Mouse (Mus musculus): ENCODE data around the gene Ung.

Ung gene

DNA sequence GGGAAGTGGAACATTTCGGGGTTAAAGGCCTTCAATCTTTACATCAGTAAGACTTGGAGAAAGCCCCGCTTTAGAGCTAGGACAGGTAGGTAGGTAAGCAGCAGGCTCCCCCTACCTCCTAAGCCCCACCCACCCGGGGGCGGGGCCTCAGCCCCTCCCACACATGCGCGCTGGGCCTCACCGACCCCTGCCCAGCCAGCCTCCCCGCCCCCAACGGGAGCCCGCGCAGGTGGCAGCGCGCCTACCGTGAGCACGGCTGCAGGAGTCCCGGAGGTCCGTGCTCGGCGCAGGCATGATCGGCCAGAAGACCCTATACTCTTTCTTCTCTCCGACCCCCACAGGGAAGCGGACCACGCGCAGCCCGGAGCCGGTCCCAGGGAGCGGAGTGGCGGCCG lies at the start of gene Ung:
Ung (plus strand) TSS at position 176 of the 395 bp plus-strand sequence.
- no peak for ATAC-seq (ENCODE audit: low TSS enrichment)

GRCm38 (mm10) chr5:114085501-114085900 lies 44.7 kb upstream of the Ung start:
- ATAC-seq (ENCODE audit: low TSS enrichment), result no peak

- ATAC-seq (ENCODE audit: low TSS enrichment), result peak; percentile 66
These were observed 42.2 kb upstream of the Ung start for GRCm38 (mm10) chr5:114087875-114088480.

DNA sequence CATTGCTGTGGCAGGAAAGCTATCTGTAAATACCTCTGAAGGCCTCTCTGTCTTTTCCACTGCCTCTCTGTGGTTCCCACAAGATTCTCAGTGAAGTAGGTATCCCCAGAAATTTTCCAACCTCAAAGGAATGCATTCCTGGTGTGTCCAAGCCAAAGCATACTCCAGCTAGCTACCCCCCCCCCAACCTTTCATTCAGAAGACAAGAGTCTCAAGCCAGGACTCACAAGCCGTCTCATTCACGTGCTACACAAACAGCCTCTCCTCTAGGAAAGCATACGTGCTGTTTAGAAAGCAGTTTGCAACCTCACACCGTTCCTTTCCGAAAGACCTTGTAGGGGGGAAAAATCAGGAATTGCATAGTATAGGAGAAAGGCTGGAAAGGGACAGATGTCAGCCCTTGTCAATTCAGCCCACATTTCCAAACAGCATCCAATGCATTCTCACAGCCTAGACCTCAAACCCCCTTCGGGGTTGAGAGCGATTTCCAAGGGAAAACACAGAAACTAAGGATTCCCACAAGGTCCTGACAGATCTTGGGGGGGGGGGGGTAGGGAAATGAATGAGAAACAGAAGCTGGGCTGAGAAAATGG lies 39.7 kb upstream of the Ung start:
- 0 out of 2 replicates have a peak, but pooled peaks have one; percentile 2 for ATAC-seq (ENCODE audit: low TSS enrichment)

DNA sequence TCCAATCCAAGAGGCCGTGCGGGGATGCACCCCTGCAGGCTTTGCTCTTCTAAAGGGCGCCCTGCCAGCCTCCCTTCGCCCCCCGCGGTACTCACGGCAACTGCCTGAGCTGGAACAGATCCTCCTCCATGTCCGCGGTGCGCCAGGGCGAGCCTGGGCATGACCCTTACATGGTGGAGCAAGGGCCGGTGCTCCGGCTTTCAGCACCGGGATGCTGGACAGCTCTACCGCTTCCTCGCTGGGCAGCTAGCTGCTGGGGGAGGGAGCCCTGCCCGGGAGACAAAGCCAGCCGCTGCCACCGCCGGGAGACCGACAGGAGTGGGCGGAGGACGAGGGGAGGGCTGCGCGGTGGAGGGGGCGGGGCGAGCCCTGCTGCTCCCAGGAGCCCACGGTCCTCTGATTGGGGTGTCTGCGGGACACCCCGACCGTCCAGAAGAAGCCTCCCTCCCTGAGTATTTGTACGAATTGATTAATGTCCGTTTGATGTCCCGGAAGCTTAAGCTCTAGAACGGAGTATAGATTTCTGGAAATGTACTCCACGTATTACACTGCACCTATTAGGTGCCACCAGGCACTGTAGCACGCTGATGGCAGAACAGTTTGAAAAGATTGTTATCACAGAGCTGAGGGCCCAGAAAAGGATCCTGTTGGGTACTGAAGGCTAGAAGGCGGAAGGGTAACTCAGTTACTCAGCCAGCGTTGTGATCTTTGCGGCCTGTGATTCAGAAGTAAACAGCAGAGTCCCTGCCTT lies 39.0 kb upstream of the Ung start, which contains the start of gene Svop:
Svop (minus strand) TSS at position 514 of the 751 bp plus-strand sequence.
- ATAC-seq (ENCODE audit: low TSS enrichment), result peak; percentile 74

DNA sequence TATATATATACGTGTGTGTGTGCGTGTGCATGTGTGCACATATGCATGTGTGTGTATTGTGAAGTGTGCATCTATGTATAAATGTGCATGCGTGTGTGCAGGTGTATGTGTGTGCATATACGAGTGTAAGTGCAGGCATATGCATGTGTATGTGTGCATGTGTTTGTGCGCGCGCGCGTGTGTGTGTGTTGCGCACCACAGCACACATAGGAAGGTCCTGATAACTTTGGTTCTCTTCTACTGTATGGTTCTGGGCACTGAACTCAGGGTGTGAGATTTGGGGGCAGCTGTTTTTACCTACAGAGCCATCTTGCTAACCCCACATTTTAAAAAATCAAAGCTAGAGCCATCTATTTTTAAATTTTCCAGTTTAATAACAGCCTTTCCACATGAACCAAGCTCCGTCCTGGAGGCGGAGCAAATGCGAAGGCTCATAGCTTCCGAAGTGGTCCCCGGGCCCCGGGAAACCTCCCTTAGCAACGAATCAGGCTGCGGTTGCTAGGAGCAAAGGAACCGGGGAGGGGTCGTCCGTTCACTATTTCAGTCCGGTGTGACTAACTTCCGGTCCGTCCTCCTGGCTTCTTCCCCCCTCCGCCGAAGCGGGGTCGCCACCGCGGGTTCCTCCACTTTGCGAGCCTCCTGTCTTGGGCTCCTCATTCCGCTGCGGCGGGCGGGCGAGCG lies 30.3 kb upstream of the Ung start:
- ATAC-seq (ENCODE audit: low TSS enrichment), result peak; percentile 91

- no peak for ATAC-seq (ENCODE audit: low TSS enrichment)
These were observed 29.6 kb upstream of the Ung start for GRCm38 (mm10) chr5:114100390-114101099.

- ATAC-seq (ENCODE audit: low TSS enrichment), result no peak
These were observed 28.3 kb upstream of the Ung start for GRCm38 (mm10) chr5:114101873-114102272.

DNA sequence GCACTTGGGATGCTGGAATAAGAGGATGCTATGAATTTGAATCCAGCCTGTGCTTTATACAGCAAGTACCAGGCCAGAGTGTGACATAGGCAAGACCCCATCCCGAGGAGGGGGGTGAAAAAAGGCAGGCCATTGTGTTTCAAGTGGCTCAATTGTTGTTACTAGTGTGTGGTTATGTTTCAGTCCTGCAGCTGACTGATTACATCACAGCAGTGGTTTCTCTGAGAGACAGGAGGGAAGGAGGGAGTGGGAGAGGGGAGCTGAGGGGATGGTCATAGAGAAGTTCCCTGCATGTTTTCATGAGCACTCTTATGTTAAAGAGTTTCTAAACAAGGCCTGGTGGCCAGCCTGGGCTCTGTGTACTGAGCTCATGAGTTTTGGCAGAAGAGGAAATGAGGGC lies 27.4 kb upstream of the Ung start:
- ATAC-seq (ENCODE audit: low TSS enrichment), result peak; percentile 24; the same call in 1 of the 2 replicates

DNA sequence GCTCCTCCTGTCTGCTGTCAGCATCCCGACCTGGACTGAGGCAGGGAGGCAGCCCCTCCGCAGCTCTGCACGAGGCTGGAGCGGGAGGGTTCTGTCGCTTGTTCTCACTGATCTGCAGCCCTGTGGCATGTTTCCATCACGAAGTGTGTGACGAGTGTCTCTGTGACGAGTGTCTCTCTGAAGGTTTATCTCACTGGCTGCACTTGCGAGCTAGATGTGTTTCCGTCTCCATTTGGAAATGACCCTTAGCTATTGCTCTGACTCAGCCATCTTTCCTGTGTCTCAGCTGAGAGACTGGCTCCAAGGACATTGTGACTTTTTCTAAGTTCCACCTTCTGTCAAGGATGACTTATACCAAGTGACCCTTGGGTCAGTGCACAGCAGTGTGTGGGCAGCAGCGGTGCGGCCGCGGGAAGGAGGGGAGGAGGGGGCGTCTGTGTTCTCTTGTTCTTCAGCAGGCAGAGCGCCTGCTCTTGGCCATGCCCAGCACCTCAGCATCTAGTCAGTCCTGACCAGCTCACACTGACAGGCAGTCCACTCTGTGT lies 23.7 kb upstream of the Ung start:
- no peak for ATAC-seq (ENCODE audit: low TSS enrichment)

- ATAC-seq (ENCODE audit: low TSS enrichment), result no peak
These were observed 16.9 kb upstream of the Ung start for GRCm38 (mm10) chr5:114113334-114113733.

DNA sequence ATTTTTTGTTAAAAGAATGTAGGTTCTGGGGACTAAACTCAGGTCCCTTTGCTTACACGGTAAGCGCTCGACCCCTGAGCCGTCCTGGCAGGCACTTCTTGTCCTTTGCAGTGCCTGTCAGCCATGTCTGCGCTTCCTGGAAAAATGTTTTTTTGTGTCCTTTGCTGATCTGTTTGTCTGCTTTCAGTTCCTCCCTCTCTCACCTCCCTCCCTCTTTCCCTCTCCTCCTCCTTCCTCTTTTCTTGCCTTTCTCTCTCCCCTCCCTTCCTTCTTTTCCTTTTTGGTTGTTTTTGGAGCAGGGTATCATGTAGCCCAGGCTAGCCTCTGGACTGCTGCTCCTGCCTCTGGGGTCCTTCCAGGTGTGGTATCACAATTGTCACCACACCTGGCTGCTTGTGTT lies 15.2 kb upstream of the Ung start:
- ATAC-seq (ENCODE audit: low TSS enrichment), result no peak

DNA sequence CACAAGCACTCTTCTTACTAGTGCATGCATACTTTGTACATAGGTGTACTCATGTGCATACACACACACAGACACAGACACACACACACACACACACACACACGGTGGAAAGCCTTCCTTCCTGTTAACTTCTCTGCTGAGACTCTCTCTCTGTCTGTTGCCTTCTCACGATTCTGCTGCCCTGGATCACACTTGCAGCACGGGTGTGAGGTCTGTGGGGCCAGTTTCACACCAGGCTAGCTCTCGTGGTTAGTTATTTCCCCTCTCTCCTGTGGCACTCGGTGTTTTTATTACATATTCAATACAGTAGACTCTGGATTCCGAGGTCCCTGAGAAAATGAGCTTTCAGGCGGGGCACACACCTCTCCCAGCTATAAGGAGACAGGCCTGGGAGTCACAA lies 13.6 kb upstream of the Ung start:
- ATAC-seq (ENCODE audit: low TSS enrichment), result no peak

DNA sequence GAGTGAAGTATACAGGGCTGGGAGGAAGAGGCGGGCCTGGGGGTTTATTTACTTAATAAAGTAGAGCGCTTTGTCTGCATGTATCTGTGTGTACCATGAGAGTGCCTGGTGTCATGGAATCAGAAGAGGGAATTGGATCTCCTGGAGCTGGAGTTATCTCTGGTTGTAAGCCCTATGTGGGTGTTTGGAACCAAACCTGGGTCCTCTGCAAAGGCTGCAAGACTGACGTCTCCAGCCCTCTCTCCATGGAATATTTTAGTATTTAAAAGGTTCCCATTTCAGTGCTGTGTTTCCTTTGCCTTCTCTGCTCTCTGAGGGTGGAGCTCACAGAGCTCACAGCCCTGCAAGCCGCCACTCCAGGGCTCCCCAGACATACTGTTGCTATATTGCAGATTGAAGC lies 10.4 kb upstream of the Ung start:
- ATAC-seq (ENCODE audit: low TSS enrichment), result peak; percentile 74

DNA sequence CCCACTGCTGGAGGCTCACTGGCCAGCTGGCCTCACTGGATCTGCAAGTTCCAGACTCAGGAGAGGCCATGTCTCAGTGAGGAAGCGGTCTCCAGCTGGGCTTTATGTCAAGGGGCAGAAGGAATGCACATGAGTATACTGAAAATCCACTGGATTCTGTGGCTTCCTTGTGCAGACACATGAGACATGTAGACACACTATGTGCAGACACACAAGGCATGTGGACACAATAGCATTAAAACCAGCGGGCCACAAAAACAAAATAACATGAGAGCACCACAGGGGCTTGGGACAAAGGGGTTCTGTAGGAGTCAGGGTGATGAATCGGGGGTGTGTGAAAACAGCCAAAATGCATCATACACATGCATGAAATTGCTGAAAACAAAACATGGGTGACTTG lies 4.2 kb upstream of the Ung start:
- ATAC-seq (ENCODE audit: low TSS enrichment), result no peak

GRCm38 (mm10) chr5:114126499-114127244 lies 3.5 kb upstream of the Ung start:
- ATAC-seq (ENCODE audit: low TSS enrichment), result no peak

DNA sequence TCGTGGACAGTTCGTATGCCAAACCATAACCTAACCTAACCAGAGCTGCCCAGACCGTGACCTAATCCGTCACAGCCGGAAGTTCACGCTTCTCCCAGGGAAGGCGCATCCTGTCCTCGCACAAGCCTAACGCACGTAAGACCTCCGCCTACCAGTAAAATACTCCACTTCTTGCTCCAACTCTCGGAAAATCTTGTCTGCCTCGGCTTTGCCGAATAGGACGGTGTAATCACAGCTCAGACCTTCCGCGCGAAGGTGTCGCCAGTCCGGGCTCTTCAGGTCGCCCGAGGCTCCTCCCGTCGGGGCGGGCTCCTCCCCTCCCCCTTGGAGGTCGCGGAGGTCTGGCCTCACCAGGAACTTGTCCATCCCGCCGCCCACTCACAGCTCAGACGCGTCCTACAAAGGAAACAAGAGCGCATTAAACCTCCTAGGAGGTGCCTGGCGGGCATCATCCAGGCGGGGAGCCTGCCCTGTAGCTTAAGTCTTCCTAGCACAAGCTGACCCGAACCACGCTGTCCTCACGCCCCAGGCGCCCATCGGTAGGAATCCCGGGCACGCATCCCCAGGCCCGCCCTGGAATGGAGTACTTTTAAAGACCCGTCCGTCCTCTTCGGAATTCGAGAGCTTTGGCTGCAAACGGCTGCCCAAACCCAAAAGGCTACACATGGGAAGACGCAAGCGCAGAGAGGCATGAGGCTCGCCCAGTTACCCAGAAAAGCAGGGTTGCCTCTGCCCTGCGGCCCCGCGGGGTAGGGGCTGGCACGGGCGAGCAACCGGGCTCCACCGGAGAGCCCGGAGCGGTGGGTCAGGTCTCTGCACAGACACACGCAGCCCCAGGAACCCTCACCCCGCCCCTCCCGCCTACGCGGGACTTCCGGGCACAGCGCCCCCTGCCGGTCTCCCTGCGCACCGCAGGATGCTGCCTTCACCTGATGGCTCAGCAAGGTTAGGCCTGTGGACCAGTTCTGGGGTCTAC lies 2.5 kb upstream of the Ung start, which contains the start of gene Alkbh2:
Alkbh2 (minus strand) TSS at position 845 of the 976 bp plus-strand sequence.
- peak; percentile 28; the same call in 1 of the 2 replicates for ATAC-seq (ENCODE audit: low TSS enrichment)

DNA sequence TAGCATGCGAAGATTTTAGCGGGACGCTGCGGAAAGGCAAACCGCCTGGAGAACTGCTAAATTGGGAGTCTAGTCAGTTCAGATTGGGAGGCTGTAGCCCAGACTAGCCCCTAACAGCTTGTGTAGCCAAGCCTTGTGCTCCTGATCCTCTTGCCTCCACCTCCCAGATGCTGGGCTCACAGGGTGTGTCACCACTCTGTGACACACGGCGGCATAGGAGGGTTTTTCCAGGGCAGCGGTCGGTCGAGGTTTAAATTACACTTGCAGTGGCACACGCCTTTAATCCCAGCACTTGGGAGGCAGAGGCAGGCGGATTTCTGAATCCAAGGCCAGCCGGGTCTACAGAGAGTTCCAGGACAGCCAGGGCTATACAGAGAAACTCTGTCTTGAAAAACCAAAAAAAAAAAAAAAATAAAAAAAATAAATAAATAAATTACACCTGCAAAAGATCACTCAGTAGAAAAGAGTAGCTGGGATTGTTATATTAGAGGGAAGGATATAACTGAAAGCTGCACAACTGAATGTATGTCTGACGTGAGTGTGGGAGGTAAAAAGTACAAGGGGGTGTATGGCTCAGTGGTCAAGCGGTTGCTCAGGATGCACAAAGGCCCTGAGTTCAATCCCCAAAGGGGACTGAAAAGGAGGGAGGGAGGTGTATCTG lies 506 bp upstream of the Ung start:
- no peak for ATAC-seq (ENCODE audit: low TSS enrichment)

Data from frontal cortex, adult (tissue).